Mouse (Mus musculus): ENCODE results near the gene Wdr95. TPM values are rescaled to one million over a fixed set of nuclear protein-coding genes. Genes with fewer than 3 reads are reported as not detected.

The Wdr95 gene
- 0.07 and 0.37 TPM in 2 replicates for polyA plus RNA-seq (2014; fragmentation: Nextera tagmentation; extraction: Ambion mirVana)

DNA sequence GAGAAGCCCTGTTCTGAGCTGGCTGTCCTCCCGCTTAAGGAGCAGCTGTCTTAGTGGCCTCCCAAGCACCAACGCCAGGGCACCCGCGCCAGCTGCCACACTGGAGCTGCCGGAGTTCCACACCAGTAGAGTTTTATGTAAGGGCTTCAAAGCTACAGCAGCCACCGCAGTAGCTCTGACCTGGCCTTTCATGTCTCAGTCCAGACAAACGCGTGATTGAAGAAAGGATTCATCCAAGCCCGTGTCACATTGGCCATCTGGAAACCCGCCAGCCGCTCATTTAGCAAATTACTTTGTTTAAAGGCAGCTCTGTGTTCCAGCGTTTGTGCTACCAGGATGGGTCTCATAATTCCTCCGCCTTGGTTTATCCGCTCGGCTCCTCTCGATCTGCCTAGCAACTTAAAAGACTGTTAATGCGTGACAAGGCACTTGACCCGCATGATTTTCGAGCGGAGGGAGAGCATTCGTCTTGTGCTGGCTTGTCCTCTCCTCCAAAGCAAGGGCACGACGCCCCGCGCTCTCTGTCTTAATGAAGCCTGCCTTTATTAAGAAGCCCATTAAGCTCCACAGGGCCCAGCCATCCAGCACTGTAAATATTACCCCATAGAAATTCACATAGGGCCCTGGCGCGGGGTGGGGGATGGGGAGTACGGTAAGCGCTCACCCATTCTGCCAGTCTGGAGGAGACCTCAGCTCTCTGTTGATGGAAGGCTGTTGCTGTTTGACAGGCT is at the start of gene Wdr95:
Wdr95 (plus strand) TSS at position 681 of the 731 bp plus-strand sequence.
- H3K27me3 ChIP-seq (replicated peaks; ENCODE audit: control insufficient read depth, insufficient read depth, low read length): no peaks in the 10 kb centered on the region
- DNase-seq (ENCODE audit: low spot score) (peak; percentile 68), ATAC-seq (replicated peaks; ENCODE audit: low FRiP score, low TSS enrichment, low read depth) (peak; percentile 41; the same call in 1 of the 2 replicates)
- 19% methylated on average over 29 of the region's 29 CpGs for WGBS
- H3K4me1 ChIP-seq (replicated peaks; ENCODE audit: control insufficient read depth, insufficient read depth, low read length): peaks cover 14% of the 10 kb centered on the region
- no peaks in the 10 kb centered on the region for H3K9me3 ChIP-seq (ENCODE audit: control insufficient read depth, low read length)
- no peak within 1 kb of the TSS for H3K27ac ChIP-seq (ENCODE audit: low read depth)
- peak within 1 kb of the TSS; percentile 31 for H3K4me2 ChIP-seq (ENCODE audit: low read length)
- no peak within 1 kb of the TSS for H3K4me3 ChIP-seq (ENCODE audit: low read depth, low read length)
- no peaks in the 10 kb centered on the region for H3K36me3 ChIP-seq (ENCODE audit: control insufficient read depth, insufficient read depth, low read length)
- H3K9ac ChIP-seq (ENCODE audit: low read length): no peak within 1 kb of the TSS

DNA sequence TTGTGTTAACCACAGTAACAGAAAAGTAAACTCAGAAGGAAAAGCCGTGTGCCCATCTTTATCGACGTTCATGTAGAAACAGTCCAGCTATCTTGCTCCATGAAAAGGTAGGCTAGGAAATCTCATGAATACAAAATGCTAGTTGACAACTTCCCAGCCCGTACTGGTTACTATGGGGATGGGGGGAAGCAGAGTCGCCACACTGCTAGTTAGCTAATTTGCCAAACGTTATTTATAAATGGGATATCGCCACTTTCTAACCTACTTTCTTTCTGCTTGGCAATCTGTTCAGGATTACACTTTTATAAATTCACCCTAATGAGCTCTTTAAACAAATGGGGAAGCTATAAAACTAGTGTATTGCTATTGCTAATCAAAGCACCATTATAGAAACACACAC is 46.6 kb upstream of the Wdr95 start:
- WGBS: 89% methylated on average over 7 of the region's 7 CpGs
- no peaks in the 10 kb centered on the region for H3K9me3 ChIP-seq (ENCODE audit: control insufficient read depth, low read length)
- H3K4me2 ChIP-seq (ENCODE audit: low read length): no peak overlapping the region
- no peak for DNase-seq (ENCODE audit: low spot score)
- H3K4me3 ChIP-seq (ENCODE audit: low read depth, low read length): no peak overlapping the region
- no peak overlapping the region for H3K27ac ChIP-seq (ENCODE audit: low read depth)
- ATAC-seq (replicated peaks; ENCODE audit: low FRiP score, low TSS enrichment, low read depth): no peak
- no peaks in the 10 kb centered on the region for H3K36me3 ChIP-seq (ENCODE audit: control insufficient read depth, insufficient read depth, low read length)
- no peaks in the 10 kb centered on the region for H3K27me3 ChIP-seq (replicated peaks; ENCODE audit: control insufficient read depth, insufficient read depth, low read length)
- no peak overlapping the region for H3K9ac ChIP-seq (ENCODE audit: low read length)
- H3K4me1 ChIP-seq (replicated peaks; ENCODE audit: control insufficient read depth, insufficient read depth, low read length): no peaks in the 10 kb centered on the region

DNA sequence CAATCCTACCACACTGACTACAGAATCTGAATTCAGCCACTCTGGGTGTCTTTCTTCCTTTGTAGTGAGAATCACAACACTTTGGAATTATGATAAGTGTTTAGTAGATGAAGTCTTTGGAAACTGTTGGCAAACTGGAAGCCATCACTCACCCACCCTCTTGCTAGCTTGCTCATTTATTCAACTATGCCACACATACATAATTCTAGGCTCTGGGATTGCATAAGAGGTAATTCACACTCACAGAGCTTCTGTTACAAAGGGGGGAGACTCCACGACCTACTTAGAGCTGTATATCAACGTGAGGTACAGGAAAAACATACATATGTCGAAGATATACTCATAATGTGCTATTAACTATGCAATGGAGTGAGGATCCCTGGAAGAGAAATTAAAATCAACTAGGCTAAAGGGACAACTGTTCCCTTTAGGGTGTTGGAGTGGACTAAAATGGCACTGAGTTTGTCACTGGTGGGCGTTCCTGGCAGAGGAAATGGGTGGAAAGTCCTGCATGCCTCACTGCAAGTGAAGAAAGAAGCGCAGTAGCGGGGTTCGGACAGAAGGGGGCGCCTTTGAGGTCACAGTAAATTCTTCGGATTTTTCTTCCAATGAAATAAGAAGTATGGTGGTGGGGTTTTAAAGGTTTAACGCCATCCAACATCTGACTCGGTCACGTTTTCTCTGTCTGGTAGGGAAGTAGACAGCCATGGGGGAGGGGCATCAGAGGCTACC is 45.0 kb upstream of the Wdr95 start:
- Histone ChIP-seq H3K4me2 (ENCODE audit: low read length) (no peak overlapping the region), H3K4me1 (replicated peaks; ENCODE audit: control insufficient read depth, insufficient read depth, low read length) (no peaks in the 10 kb centered on the region), H3K36me3 (ENCODE audit: control insufficient read depth, insufficient read depth, low read length) (no peaks in the 10 kb centered on the region), H3K9me3 (ENCODE audit: control insufficient read depth, low read length) (no peaks in the 10 kb centered on the region), H3K27ac (ENCODE audit: low read depth) (no peak overlapping the region), H3K9ac (ENCODE audit: low read length) (no peak overlapping the region), H3K27me3 (replicated peaks; ENCODE audit: control insufficient read depth, insufficient read depth, low read length) (no peaks in the 10 kb centered on the region), H3K4me3 (ENCODE audit: low read depth, low read length) (no peak overlapping the region)
- WGBS: 64% methylated on average over 12 of the region's 12 CpGs
- no peak for ATAC-seq (replicated peaks; ENCODE audit: low FRiP score, low TSS enrichment, low read depth)
- DNase-seq (ENCODE audit: low spot score): no peak

DNA sequence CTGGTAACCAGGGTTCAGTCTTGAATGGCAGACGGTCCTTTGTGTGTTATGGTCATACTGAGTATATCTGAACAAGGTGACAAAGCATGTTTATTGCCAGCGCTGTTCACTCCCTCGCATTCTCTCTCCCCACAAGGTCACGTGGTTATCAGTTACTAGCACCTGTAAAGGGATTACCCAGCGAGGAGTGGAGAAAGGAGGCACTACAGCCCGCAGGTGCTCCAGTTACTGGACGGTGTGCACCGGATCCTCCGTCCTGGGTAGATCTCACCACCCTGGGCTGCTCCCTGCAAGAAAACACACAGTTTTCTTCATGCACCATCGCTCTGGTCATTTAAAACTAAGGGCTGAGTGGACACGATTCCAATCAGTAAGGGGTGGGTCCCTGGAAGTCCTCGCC is 44.2 kb upstream of the Wdr95 start:
- Histone ChIP-seq H3K4me1 (replicated peaks; ENCODE audit: control insufficient read depth, insufficient read depth, low read length) (0 out of 2 replicates have a peak, but pooled peaks cover 5% of the 10 kb centered on the region), H3K36me3 (ENCODE audit: control insufficient read depth, insufficient read depth, low read length) (no peaks in the 10 kb centered on the region), H3K27me3 (replicated peaks; ENCODE audit: control insufficient read depth, insufficient read depth, low read length) (no peaks in the 10 kb centered on the region), H3K4me3 (ENCODE audit: low read depth, low read length) (no peak overlapping the region), H3K9ac (ENCODE audit: low read length) (no peak overlapping the region), H3K9me3 (ENCODE audit: control insufficient read depth, low read length) (no peaks in the 10 kb centered on the region), H3K4me2 (ENCODE audit: low read length) (no peak overlapping the region), H3K27ac (ENCODE audit: low read depth) (no peak overlapping the region)
- ATAC-seq (replicated peaks; ENCODE audit: low FRiP score, low TSS enrichment, low read depth) (no peak), DNase-seq (ENCODE audit: low spot score) (no peak)
- WGBS: 69% methylated on average over 12 of the region's 12 CpGs

DNA sequence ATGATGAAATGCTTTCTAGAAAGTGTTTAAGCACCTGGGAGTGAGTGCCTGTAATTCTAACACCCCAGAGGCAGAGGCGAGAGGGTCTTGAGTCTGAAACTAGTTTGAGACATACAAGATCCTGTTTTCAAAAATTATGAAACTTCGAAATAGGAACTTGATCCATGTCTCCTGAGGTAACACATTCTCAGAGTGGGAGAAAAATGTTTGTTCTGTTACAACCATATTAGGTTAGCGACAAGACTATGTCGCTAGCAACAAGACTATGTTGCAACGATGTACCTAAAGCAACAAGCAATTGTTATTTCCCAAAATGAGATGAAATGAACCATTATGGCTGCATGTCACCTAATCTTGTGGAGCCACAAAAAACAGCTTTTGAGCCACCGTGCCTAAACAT is 43.0 kb upstream of the Wdr95 start:
- WGBS: 91% methylated on average over 6 of the region's 6 CpGs
- H3K4me3 ChIP-seq (ENCODE audit: low read depth, low read length): no peak overlapping the region
- no peaks in the 10 kb centered on the region for H3K9me3 ChIP-seq (ENCODE audit: control insufficient read depth, low read length)
- no peak for ATAC-seq (replicated peaks; ENCODE audit: low FRiP score, low TSS enrichment, low read depth)
- DNase-seq (ENCODE audit: low spot score): no peak
- H3K4me1 ChIP-seq (replicated peaks; ENCODE audit: control insufficient read depth, insufficient read depth, low read length): 0 out of 2 replicates have a peak, but pooled peaks cover 5% of the 10 kb centered on the region
- H3K27ac ChIP-seq (ENCODE audit: low read depth): no peak overlapping the region
- no peaks in the 10 kb centered on the region for H3K27me3 ChIP-seq (replicated peaks; ENCODE audit: control insufficient read depth, insufficient read depth, low read length)
- no peaks in the 10 kb centered on the region for H3K36me3 ChIP-seq (ENCODE audit: control insufficient read depth, insufficient read depth, low read length)
- no peak overlapping the region for H3K9ac ChIP-seq (ENCODE audit: low read length)
- H3K4me2 ChIP-seq (ENCODE audit: low read length): no peak overlapping the region

DNA sequence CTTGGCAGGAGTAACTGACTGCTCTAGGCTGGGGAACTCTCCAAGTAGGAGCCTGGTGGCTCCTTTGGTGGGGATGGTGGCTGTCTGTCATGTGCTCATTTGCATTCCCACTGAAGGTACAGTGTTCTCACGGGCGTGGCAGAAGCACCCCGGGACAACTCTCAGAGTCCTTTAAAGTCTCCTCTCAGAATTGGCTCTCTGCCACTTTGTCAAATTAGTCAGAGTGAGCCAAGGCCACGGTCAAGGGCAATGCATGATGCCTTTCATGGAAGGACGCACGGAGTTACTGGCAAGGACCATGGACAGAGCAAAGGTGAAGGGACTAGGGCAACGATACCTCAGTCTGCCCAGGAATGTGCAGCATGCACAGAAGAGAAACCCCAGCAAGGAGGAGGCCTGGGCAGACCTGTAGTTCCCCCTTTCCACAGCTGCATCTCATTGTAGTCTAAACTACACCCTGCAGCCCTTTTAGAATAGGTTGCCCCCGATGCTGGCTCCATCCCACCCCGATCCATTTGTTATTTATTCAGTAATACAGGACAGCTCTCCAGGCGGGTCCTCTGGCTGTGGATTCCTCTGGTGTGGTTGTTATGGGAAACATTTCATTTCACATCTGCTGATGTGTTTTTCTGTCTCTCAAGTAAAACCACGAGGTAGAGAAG is 40.0 kb upstream of the Wdr95 start:
- DNase-seq (ENCODE audit: low spot score): peak; percentile 63
- 41% methylated on average over 11 of the region's 11 CpGs for WGBS
- Histone ChIP-seq H3K36me3 (ENCODE audit: control insufficient read depth, insufficient read depth, low read length) (no peaks in the 10 kb centered on the region), H3K9me3 (ENCODE audit: control insufficient read depth, low read length) (no peaks in the 10 kb centered on the region), H3K27ac (ENCODE audit: low read depth) (no peak overlapping the region), H3K27me3 (replicated peaks; ENCODE audit: control insufficient read depth, insufficient read depth, low read length) (no peaks in the 10 kb centered on the region), H3K4me1 (replicated peaks; ENCODE audit: control insufficient read depth, insufficient read depth, low read length) (0 out of 2 replicates have a peak, but pooled peaks cover 5% of the 10 kb centered on the region), H3K4me3 (ENCODE audit: low read depth, low read length) (no peak overlapping the region), H3K4me2 (ENCODE audit: low read length) (no peak overlapping the region), H3K9ac (ENCODE audit: low read length) (no peak overlapping the region)
- no peak for ATAC-seq (replicated peaks; ENCODE audit: low FRiP score, low TSS enrichment, low read depth)

DNA sequence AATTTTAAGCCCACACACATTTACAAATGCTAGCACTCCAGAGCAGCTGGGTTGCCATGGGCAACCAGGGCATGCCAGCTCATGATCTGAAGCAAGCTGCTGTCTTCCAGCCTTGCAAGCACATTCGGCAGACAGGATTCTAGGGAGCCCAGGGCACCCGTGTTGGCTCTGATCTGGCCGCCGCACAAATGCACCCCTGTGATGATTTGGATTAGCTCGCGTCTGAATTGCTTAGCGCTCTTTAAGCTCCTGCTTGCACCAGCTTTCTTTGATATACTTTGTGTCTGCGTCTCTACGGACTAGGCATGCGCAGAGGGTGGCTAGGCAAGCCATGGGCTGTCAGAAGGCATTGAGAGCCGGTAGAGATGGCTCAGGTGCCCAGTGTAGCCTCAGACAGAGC is 39.3 kb upstream of the Wdr95 start:
- no peaks in the 10 kb centered on the region for H3K36me3 ChIP-seq (ENCODE audit: control insufficient read depth, insufficient read depth, low read length)
- DNase-seq (ENCODE audit: low spot score): no peak
- H3K9me3 ChIP-seq (ENCODE audit: control insufficient read depth, low read length): no peaks in the 10 kb centered on the region
- H3K4me1 ChIP-seq (replicated peaks; ENCODE audit: control insufficient read depth, insufficient read depth, low read length): 0 out of 2 replicates have a peak, but pooled peaks cover 5% of the 10 kb centered on the region
- no peak overlapping the region for H3K4me3 ChIP-seq (ENCODE audit: low read depth, low read length)
- no peak for ATAC-seq (replicated peaks; ENCODE audit: low FRiP score, low TSS enrichment, low read depth)
- H3K27ac ChIP-seq (ENCODE audit: low read depth): no peak overlapping the region
- 66% methylated on average over 11 of the region's 11 CpGs for WGBS
- H3K27me3 ChIP-seq (replicated peaks; ENCODE audit: control insufficient read depth, insufficient read depth, low read length): no peaks in the 10 kb centered on the region
- H3K4me2 ChIP-seq (ENCODE audit: low read length): no peak overlapping the region
- H3K9ac ChIP-seq (ENCODE audit: low read length): no peak overlapping the region

DNA sequence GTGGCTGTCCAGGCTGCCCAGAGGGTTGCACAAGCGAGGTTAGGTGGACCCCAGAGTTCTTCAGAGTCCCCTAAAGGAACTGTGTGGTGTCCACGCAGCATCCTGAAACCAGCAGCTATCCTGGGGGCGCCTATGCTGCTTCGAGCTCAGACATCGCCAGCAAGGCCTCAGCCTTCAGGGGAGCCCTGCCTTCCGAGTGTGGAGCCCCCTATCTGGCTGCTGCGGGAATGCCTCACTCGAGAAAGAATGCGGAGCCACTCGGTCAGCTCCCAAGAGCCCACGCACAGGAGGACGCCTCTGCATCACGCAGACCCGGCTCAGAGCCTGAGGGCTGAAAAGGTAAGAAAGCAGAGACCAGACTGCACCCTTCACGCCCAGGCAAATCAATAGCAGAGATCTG is 38.2 kb upstream of the Wdr95 start:
- ATAC-seq (replicated peaks; ENCODE audit: low FRiP score, low TSS enrichment, low read depth) (no peak), DNase-seq (ENCODE audit: low spot score) (no peak)
- Histone ChIP-seq H3K27ac (ENCODE audit: low read depth) (no peak overlapping the region), H3K27me3 (replicated peaks; ENCODE audit: control insufficient read depth, insufficient read depth, low read length) (no peaks in the 10 kb centered on the region), H3K9me3 (ENCODE audit: control insufficient read depth, low read length) (no peaks in the 10 kb centered on the region), H3K4me3 (ENCODE audit: low read depth, low read length) (no peak overlapping the region), H3K4me1 (replicated peaks; ENCODE audit: control insufficient read depth, insufficient read depth, low read length) (0 out of 2 replicates have a peak, but pooled peaks cover 5% of the 10 kb centered on the region), H3K9ac (ENCODE audit: low read length) (no peak overlapping the region), H3K4me2 (ENCODE audit: low read length) (no peak overlapping the region), H3K36me3 (ENCODE audit: control insufficient read depth, insufficient read depth, low read length) (no peaks in the 10 kb centered on the region)
- WGBS: 75% methylated on average over 15 of the region's 15 CpGs
